Mouse (Mus musculus) cerebellum, adult 2 months (tissue): ENCODE data around the gene Slc25a24.

ENCODE experiments used
- CTCF ChIP-seq: fragments of 200-500 bp; IDR thresholded peaks from 2 replicates; pipeline ENCODE4 v1.5.1; 2011; ENCODE audit warnings: low read depth, mild to moderate bottlenecking, control low read depth, low read length, moderate library complexity, borderline replicate concordance; ENCODE audit not compliant: insufficient read depth
- POLR2A ChIP-seq: fragments of 200-500 bp; IDR thresholded peaks from 2 replicates; pipeline ENCODE4 v1.6.1; 2011; ENCODE audit warnings: low read length, control low read depth, borderline replicate concordance; ENCODE audit not compliant: insufficient read depth

GRCm38 (mm10) chr3:109088460-109088859 is 34.5 kb upstream of the Slc25a24 start:
- TF ChIP-seq POLR2A (no peak), CTCF (no peak)
